Mouse (Mus musculus): ENCODE measurements at regions not wholly inside any gene's neighbourhood (a gene's known extent, or its start where the extent isn't known, plus 50 kb on each side); places are given as distances from the start of the nearest gene placed in this dataset.

DNA sequence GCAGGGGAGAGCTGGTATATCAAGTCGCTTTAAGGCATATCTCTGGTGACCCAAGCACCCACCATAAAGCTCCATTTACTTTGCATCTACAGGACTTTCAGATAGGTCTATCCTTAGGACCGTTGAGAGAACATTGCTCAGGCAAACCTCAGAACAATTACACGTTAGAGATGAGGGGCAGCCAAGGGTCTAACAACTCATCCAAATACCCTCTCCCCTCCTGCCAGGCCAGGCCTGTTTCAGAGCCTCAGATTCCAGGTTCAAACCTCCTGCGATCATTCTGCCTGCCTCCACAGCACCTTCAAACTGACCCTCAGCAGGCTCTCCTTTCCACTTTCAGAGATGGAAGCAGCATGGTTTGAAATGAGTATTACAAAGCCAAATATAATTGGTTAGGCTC, 331.0 kb upstream of the Zfp637 start:
- TF ChIP-seq CTCF (IDR thresholded peaks at IDR 0.05) (no peak), EP300 (IDR thresholded peaks at IDR 0.05) (no peak)

All from lung, postnatal 0 days (tissue).